Mouse (Mus musculus) limb, embryonic 14.5 days (tissue): Measurements from ENCODE around the gene Gabpb2. TPM values are rescaled to one million over a fixed set of nuclear protein-coding genes. Genes with fewer than 3 reads are reported as not detected.
A peak's percentile ranks its signal among the peaks of the same experiment; 100 is the strongest.

Source experiments
- ATAC-seq: fragments of 200-750 bp; cut with Nextera tagmentation; 2 replicates; pipeline ENCODE4 v1.8.0; 2017; ENCODE audit warnings: low read depth, moderate number of reproducible peaks, moderate TSS enrichment; ENCODE audit not compliant: low FRiP score
- DNase-seq: peaks from one replicate; pipeline ENCODE4 v3.0.0-alpha.2; 2015; ENCODE audit warnings: low spot score
- H3K27ac ChIP-seq: fragments of 300-500 bp; sonication (generic); replicated peaks from 2 replicates; pipeline ENCODE4 v1.5.1; 2014; ENCODE audit warnings: low read depth, mild to moderate bottlenecking, low read length, moderate library complexity, mixed read lengths
- H3K27me3 ChIP-seq: fragments of 300-500 bp; sonication (generic); 2 replicates; pipeline ENCODE4 v1.6.1; 2014; ENCODE audit warnings: low read length, mixed read lengths; ENCODE audit not compliant: control insufficient read depth, insufficient read depth
- H3K36me3 ChIP-seq: fragments of 300-500 bp; sonication (generic); 2 replicates; pipeline ENCODE4 v1.6.1; 2014; ENCODE audit warnings: mild to moderate bottlenecking, low read length, moderate library complexity, mixed read lengths; ENCODE audit not compliant: control insufficient read depth, insufficient read depth
- H3K4me1 ChIP-seq: fragments of 300-500 bp; sonication (generic); 2 replicates; pipeline ENCODE4 v1.6.1; 2014; ENCODE audit warnings: antibody characterized with exemption, low read length, mixed read lengths; ENCODE audit not compliant: control insufficient read depth, insufficient read depth
- H3K4me2 ChIP-seq: fragments of 300-500 bp; sonication (generic); replicated peaks from 2 replicates; pipeline ENCODE4 v1.6.1; 2014; ENCODE audit warnings: low read depth, mild to moderate bottlenecking, low read length, moderate library complexity; ENCODE audit not compliant: severe bottlenecking
- H3K4me3 ChIP-seq: fragments of 300-500 bp; sonication (generic); replicated peaks from 2 replicates; pipeline ENCODE4 v1.5.1; 2014; ENCODE audit warnings: low read length
- H3K9ac ChIP-seq: fragments of 300-500 bp; sonication (generic); 2 replicates; pipeline ENCODE4 v1.6.1; 2014; ENCODE audit warnings: mild to moderate bottlenecking, low read depth, low read length, moderate library complexity; ENCODE audit not compliant: severe bottlenecking
- H3K9me3 ChIP-seq: fragments of 300-500 bp; sonication (generic); 2 replicates; pipeline ENCODE4 v1.6.1; 2016; ENCODE audit warnings: low read length; ENCODE audit not compliant: control insufficient read depth
- POLR2A ChIP-seq: fragments of 200-500 bp; IDR thresholded peaks from 2 replicates; pipeline ENCODE4 v1.8.0; 2012; ENCODE audit warnings: inconsistent platforms, mild to moderate bottlenecking, moderate library complexity, borderline replicate concordance; ENCODE audit not compliant: insufficient read depth, insufficient read length; ENCODE audit errors: extremely low read depth
- WGBS: fragments of 180-500 bp; shearing (Covaris S2); extraction: QIAGEN DNeasy Blood & Tissue Kit; methylation state at CpG from one replicate; pipeline ENCODE4 v1.1.7; 2014; 5-methylcytosine and 5-hydroxymethylcytosine counted together
- polyA plus RNA-seq, 2 experiments: library from polyadenylated mRNA; depleted of rRNA in 1 of 2; stranded (reverse) in 1 of 2; unstranded in 1 of 2; fragments of >200 nt; fragmentation: Nextera tagmentation in 1 of 2; extraction: Ambion mirVana in 1 of 2; gene quantifications; 2 replicates each; pipeline versions ENCODE4 v1.2.1 to v1.2.3; 2012 to 2014

The Gabpb2 gene
- polyA plus RNA-seq, 2 experiments, result 9.7 to 26.2 TPM

DNA sequence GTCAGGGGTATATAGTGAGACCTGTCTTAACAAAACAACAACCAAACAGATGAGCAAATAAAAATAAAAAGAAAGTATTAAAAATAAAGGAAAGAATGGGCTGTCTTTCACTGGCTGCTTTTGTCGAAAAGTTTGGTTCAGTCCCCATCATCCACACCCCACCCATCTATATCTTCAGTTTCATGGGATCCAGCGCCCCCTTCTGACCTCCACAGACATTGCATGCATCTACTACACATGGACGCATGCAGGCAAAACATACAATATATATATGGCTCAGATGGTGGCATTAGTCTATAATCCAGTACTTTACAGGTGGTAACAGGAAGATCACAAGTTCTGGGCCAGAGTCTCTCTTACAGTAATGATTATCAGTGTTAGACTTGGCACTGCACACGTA lies 63.8 kb downstream of the Gabpb2 start:
- Histone ChIP-seq H3K27me3 (no peaks in the 10 kb centered on the region), H3K27ac (no peak overlapping the region), H3K9ac (no peak overlapping the region), H3K4me1 (no peaks in the 10 kb centered on the region), H3K4me2 (no peak overlapping the region), H3K36me3 (no peaks in the 10 kb centered on the region), H3K9me3 (no peaks in the 10 kb centered on the region), H3K4me3 (no peak overlapping the region)
- ATAC-seq (no peak), DNase-seq (no peak)
- 55% methylated on average over 4 of the region's 4 CpGs for WGBS
- TF ChIP-seq POLR2A, result no peak

DNA sequence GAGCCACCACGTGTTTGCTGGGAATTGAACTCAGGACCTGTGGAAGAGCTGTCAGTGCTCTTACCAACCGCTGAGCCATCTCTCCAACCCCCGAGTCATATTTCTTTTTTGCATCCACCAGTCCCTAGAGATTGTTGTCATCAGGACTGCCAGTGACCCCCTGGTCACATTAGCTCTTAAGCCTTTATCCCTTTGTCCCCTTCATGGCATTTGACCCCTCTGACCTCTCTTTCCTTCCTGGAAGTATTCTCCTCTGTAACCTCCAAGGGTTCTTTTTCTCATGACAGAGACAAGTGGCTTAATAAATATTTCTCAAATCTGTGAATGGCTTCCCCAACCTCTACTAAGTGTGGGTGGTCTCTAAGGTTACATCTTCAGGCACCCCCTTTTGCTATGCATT lies 69.8 kb downstream of the Gabpb2 start:
- DNase-seq, result no peak
- no peak overlapping the region for H3K4me3 ChIP-seq
- WGBS, result 65% methylated on average over 3 of the region's 3 CpGs
- H3K9me3 ChIP-seq, result no peaks in the 10 kb centered on the region
- no peak for ATAC-seq
- TF ChIP-seq POLR2A, result no peak
- H3K4me1 ChIP-seq, result no peaks in the 10 kb centered on the region
- no peaks in the 10 kb centered on the region for H3K36me3 ChIP-seq
- no peak overlapping the region for H3K9ac ChIP-seq
- no peaks in the 10 kb centered on the region for H3K27me3 ChIP-seq
- no peak overlapping the region for H3K4me2 ChIP-seq
- H3K27ac ChIP-seq, result no peak overlapping the region

DNA sequence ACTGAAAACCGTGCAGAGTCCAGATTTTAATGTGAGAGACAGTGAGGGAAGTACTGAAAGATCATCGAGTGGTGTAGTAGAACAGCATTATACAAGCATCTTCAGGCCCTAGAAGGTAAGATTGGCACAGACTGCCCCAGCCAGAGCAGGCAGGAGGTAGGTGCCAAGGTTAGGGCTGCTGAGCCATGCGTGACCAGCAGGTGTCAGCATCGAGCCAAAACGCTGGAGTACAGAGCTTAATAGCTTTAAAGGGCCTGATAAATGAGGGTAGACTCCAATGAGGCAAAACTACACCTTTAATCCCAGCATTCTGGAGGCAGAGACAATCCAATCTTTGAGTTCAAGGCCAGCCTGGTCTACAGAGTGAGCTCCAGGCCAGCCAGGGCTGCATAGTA lies 75.1 kb downstream of the Gabpb2 start:
- no peak overlapping the region for H3K27ac ChIP-seq
- peak; percentile 75; the same call in 1 of the 2 replicates for ATAC-seq
- peaks cover 25% of the 10 kb centered on the region for H3K36me3 ChIP-seq
- H3K4me1 ChIP-seq, result no peaks in the 10 kb centered on the region
- peak; percentile 79 for DNase-seq
- no peak overlapping the region for H3K9ac ChIP-seq
- H3K27me3 ChIP-seq, result no peaks in the 10 kb centered on the region
- H3K9me3 ChIP-seq, result no peaks in the 10 kb centered on the region
- no peak for TF ChIP-seq POLR2A
- no peak overlapping the region for H3K4me3 ChIP-seq
- 10% methylated on average over 5 of the region's 5 CpGs for WGBS
- no peak overlapping the region for H3K4me2 ChIP-seq

DNA sequence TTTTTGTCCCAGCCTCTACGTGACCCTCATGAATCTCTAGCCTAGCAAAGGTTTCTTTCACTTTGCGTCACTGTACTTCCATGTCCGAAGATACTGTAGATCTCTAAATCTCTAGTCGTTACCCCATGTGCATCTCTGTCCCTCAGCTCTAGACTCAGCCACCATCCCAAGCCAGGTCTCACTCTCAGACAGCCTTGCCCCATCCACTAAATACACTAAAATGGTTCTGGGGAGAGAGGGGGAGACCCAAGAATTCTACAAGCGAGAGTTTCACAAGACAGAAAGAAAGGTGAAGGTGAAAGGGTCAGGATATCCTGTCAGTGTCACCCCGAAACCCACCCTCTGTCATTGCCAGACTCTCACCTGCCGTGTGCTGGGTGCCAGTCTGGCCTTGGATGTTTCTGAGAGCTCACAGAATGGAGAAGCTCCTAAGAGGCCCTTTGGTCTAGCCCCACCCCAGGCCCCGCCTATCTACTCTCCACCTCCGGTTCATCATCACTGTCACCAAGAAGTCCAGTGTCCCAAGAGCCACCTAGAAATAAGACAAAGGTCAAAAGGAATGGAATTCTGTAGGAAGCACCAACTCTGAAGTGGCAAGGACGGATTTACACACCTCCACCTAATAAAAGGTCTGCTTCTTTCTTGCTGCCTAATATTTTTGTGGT lies 75.6 kb downstream of the Gabpb2 start, which contains the start of gene Tnfaip8l2:
Gene Tnfaip8l2, minus strand, starts transcription at position 409 of the 665 bp plus-strand sequence.
- Histone ChIP-seq H3K4me2 (no peak within 1 kb of the TSS), H3K4me1 (no peaks in the 10 kb centered on the region), H3K27ac (no peak within 1 kb of the TSS), H3K9me3 (no peaks in the 10 kb centered on the region), H3K36me3 (peaks cover 25% of the 10 kb centered on the region), H3K4me3 (no peak within 1 kb of the TSS), H3K9ac (no peak within 1 kb of the TSS), H3K27me3 (no peaks in the 10 kb centered on the region)
- ATAC-seq (no peak), DNase-seq (no peak)
- no peak for TF ChIP-seq POLR2A
- 86% methylated on average over 10 of the region's 10 CpGs for WGBS

DNA sequence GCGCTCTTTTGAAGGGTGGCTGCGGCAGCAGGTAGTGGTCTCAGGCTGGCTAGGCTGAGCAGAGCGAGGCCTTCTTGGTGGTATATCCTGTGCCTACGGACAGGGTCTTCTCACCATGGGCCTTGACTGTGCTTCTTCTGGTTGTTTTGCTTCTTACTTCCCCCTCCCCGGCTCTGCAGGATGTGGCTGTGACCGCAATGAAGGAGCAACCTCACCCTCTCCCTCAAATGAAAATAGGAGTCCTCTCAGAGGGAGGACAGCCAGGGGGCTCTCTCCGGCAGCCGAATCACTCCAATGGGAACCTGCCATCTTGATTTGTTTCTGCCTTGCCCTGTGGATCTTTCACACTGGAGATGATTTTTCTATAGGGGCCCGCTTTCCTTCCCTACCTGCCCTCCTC lies 76.2 kb downstream of the Gabpb2 start:
- Histone ChIP-seq H3K4me1 (no peaks in the 10 kb centered on the region), H3K4me2 (no peak overlapping the region), H3K27me3 (no peaks in the 10 kb centered on the region), H3K9me3 (no peaks in the 10 kb centered on the region), H3K27ac (no peak overlapping the region), H3K9ac (no peak overlapping the region), H3K4me3 (no peak overlapping the region), H3K36me3 (peaks cover 25% of the 10 kb centered on the region)
- 93% methylated on average over 9 of the region's 9 CpGs for WGBS
- no peak for ATAC-seq
- no peak for DNase-seq
- no peak for TF ChIP-seq POLR2A

DNA sequence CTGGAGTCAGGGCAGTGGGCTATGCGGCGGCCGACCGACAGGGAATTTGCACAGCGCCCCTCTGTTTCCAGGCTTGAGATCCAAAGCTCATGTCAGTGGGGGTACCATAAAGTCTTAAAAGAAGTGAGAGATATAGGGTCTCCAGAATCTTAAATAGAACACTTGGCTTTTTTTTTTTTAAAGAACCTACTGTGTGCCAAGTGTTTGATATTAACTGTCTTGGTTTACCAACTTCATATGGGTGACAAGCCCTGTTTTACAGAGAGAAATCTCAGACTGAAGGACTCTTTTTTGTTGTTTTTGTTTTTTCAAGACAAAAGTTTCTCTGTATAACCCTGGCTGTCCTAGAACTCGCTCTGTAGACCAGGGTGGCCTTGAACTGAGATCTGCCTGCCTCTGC lies 76.9 kb downstream of the Gabpb2 start:
- Histone ChIP-seq H3K36me3 (peaks cover 25% of the 10 kb centered on the region), H3K4me1 (no peaks in the 10 kb centered on the region), H3K4me3 (no peak overlapping the region), H3K9me3 (no peaks in the 10 kb centered on the region), H3K9ac (no peak overlapping the region), H3K27me3 (no peaks in the 10 kb centered on the region), H3K27ac (no peak overlapping the region), H3K4me2 (no peak overlapping the region)
- ATAC-seq (no peak), DNase-seq (no peak)
- WGBS, result 88% methylated on average over 6 of the region's 6 CpGs
- TF ChIP-seq POLR2A, result no peak
